Mouse (Mus musculus) myocyte (in vitro differentiated cells): ENCODE measurements around the gene Ncam1. TPM values are rescaled to one million over a fixed set of nuclear protein-coding genes. Genes with fewer than 3 reads are reported as not detected.

Experiments
- H3K27me3 ChIP-seq: one replicate; pipeline ENCODE4 v1.6.1; 2011; ENCODE audit not compliant: control insufficient read depth, insufficient read depth, insufficient read length
- H3K36me3 ChIP-seq: one replicate; pipeline ENCODE4 v1.6.1; 2011; ENCODE audit not compliant: control insufficient read depth, insufficient read depth
- H3K4me2 ChIP-seq: one replicate; pipeline ENCODE4 v1.6.1; 2011; ENCODE audit warnings: low read depth, control low read depth
- H3K4me3 ChIP-seq: one replicate; pipeline ENCODE4 v1.5.1; 2011; ENCODE audit warnings: mild to moderate bottlenecking, control low read depth, moderate library complexity
- H3K79me2 ChIP-seq: one replicate; pipeline ENCODE4 v1.6.1; 2011; ENCODE audit not compliant: control insufficient read depth, insufficient read depth
- H3ac ChIP-seq: one replicate; pipeline ENCODE4 v1.6.1; 2011; ENCODE audit not compliant: control insufficient read depth, insufficient read length
- CEBPB ChIP-seq: IDR thresholded peaks from 2 replicates; pipeline ENCODE4 v1.6.1; 2011; ENCODE audit warnings: mild to moderate bottlenecking, moderate library complexity; ENCODE audit not compliant: poor library complexity, insufficient read depth, severe bottlenecking
- E2F4 ChIP-seq: IDR thresholded peaks from one replicate; pipeline ENCODE4 v1.6.1; 2011; ENCODE audit warnings: mild to moderate bottlenecking, control low read depth, moderate library complexity; ENCODE audit not compliant: insufficient read depth
- MAX ChIP-seq: IDR thresholded peaks from one replicate; pipeline ENCODE4 v1.6.1; 2011; ENCODE audit warnings: low read depth, mild to moderate bottlenecking, control low read depth
- MYOD1 ChIP-seq, 3 experiments: IDR thresholded peaks; one replicate each; pipeline ENCODE4 v1.6.1; 2011; ENCODE audit warnings: control low read depth in 2 of 3, low read depth in 2 of 3, mild to moderate bottlenecking in 2 of 3, moderate library complexity in 1 of 3; ENCODE audit not compliant: insufficient read length in 2 of 3, control insufficient read depth in 1 of 3
- MYOG ChIP-seq, 3 experiments: IDR thresholded peaks; one replicate each; pipeline ENCODE4 v1.6.1; 2011; ENCODE audit warnings: control low read depth in 2 of 3, low read depth in 2 of 3, mild to moderate bottlenecking in 2 of 3; ENCODE audit not compliant: insufficient read length in 2 of 3, control insufficient read depth in 1 of 3, insufficient read depth in 1 of 3
- POLR2A ChIP-seq: IDR thresholded peaks from one replicate; pipeline ENCODE4 v1.6.1; 2011; ENCODE audit warnings: low read depth, mild to moderate bottlenecking, control low read depth, moderate library complexity; ENCODE audit not compliant: insufficient read length
- POLR2AphosphoS2 ChIP-seq: IDR thresholded peaks from one replicate; pipeline ENCODE4 v1.6.1; 2011; ENCODE audit warnings: low read depth, control low read depth; ENCODE audit not compliant: insufficient read length
- REST ChIP-seq: IDR thresholded peaks from one replicate; pipeline ENCODE4 v1.6.1; 2011; ENCODE audit warnings: mild to moderate bottlenecking, control low read depth, moderate library complexity; ENCODE audit not compliant: insufficient read depth, insufficient read length
- SRF ChIP-seq: IDR thresholded peaks from one replicate; pipeline ENCODE4 v1.6.1; 2011; ENCODE audit warnings: low read depth; ENCODE audit not compliant: control insufficient read depth, insufficient read length
- TCF12 ChIP-seq: IDR thresholded peaks from one replicate; pipeline ENCODE4 v1.6.1; 2011; ENCODE audit warnings: mild to moderate bottlenecking, control low read depth; ENCODE audit not compliant: poor library complexity, insufficient read depth, severe bottlenecking
- TCF3 ChIP-seq: IDR thresholded peaks from one replicate; pipeline ENCODE4 v1.6.1; 2011; ENCODE audit warnings: low read depth, control low read depth; ENCODE audit not compliant: insufficient read length
- USF1 ChIP-seq: IDR thresholded peaks from one replicate; pipeline ENCODE4 v1.6.1; 2011; ENCODE audit warnings: low read depth, mild to moderate bottlenecking, control low read depth, moderate library complexity
- polyA plus RNA-seq: library from polyadenylated mRNA; unstranded; fragments of >200 nt; fragmentation: generic; extraction: Trizol; gene quantifications from one replicate; pipeline ENCODE4 v1.2.1, GENCODE M21; 2012; ENCODE audit warnings: missing spikeins

Ncam1 gene
- polyA plus RNA-seq, 1 experiment, result 327 TPM

DNA sequence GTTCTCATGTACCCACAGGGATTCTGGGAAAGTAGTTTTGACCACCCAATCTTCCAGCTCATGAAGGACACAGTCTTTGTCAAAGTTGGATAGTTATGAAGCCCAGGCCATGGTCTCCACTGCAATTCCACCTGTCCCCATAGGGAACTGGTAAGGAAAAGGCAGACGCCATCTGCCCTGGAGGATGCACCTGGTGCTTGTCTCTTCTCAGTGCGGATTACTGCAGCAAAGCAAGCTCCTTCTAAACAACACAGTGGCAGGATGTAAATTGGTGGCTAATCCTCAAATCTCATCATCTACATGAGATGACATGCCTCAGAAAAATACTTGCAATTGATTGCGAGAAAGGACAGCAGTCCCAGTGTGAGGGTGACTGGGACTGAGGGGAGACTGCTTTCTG lies 158.0 kb downstream of the Ncam1 start:
- Histone ChIP-seq H3K27me3 (no peaks in the 10 kb centered on the region), H3ac (no peak overlapping the region), H3K4me3 (no peak overlapping the region), H3K4me2 (no peak overlapping the region), H3K36me3 (peaks cover 29% of the 10 kb centered on the region), H3K79me2 (peaks cover 75% of the 10 kb centered on the region)
- TF ChIP-seq USF1, result no peak
- TF ChIP-seq POLR2AphosphoS2, result peak; percentile 26

DNA sequence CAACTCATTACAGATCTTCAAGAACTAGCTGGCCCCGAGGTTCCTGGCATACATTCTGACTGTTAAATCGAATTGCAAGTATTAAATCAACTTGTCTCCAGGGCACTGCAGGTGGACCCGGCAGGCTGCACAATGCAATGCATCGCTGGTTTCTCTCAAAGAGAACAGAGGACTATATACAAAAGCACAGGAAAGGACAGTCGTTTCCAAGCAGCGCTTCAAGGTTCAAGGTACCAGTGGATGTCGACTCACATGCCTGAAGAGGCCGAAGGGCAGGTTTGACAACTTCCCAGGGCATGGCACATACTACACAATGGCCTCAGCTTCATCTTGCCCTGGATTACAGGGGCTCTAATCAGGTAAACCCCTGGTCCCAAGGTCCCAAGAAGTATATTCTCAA lies 158.6 kb downstream of the Ncam1 start:
- H3K79me2 ChIP-seq, result peaks cover 75% of the 10 kb centered on the region
- no peak overlapping the region for H3K4me3 ChIP-seq
- H3K27me3 ChIP-seq, result no peaks in the 10 kb centered on the region
- no peak overlapping the region for H3K4me2 ChIP-seq
- H3ac ChIP-seq, result no peak overlapping the region
- TF ChIP-seq E2F4, result no peak
- no peak for TF ChIP-seq POLR2AphosphoS2
- no peak for TF ChIP-seq CEBPB
- no peak for TF ChIP-seq MYOD1 (IDR thresholded peaks at IDR 0.05; ENCODE audit: control insufficient read depth in 1 of 3, insufficient read length in 2 of 3, low read depth in 2 of 3)
- TF ChIP-seq TCF12, result no peak
- TF ChIP-seq SRF, result no peak
- no peak for TF ChIP-seq MYOG (IDR thresholded peaks at IDR 0.05; ENCODE audit: control insufficient read depth in 1 of 3, insufficient read depth in 1 of 3, insufficient read length in 2 of 3, low read depth in 2 of 3)
- no peak for TF ChIP-seq MAX
- no peak for TF ChIP-seq REST
- no peak for TF ChIP-seq POLR2A
- TF ChIP-seq TCF3, result no peak
- TF ChIP-seq USF1, result no peak
- peaks cover 29% of the 10 kb centered on the region for H3K36me3 ChIP-seq

DNA sequence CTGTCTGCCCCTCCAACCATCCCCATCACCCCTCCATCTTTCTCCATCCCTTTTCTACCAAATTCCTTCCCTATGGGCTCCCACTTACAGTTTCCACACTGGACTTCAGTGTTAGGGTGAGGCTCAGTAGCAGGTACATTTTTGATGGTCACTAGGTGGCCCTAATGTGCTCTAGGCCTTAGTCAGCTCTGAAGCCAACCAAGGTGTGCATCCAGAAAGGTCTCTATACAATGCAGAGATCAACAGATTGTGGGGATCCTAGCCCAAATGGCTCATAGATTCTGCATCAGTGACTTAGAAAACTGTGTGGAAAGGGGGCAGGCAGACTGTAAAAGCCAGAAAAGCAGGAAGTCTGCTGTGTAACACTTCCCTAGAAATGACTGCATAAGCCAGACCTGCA lies 160.8 kb downstream of the Ncam1 start:
- peaks cover 77% of the 10 kb centered on the region for H3K79me2 ChIP-seq
- no peak overlapping the region for H3K4me3 ChIP-seq
- no peaks in the 10 kb centered on the region for H3K27me3 ChIP-seq
- TF ChIP-seq TCF12 (no peak), POLR2AphosphoS2 (no peak), USF1 (no peak), E2F4 (no peak)
- no peak overlapping the region for H3K4me2 ChIP-seq
- H3K36me3 ChIP-seq, result peaks cover 32% of the 10 kb centered on the region
- H3ac ChIP-seq, result no peak overlapping the region

DNA sequence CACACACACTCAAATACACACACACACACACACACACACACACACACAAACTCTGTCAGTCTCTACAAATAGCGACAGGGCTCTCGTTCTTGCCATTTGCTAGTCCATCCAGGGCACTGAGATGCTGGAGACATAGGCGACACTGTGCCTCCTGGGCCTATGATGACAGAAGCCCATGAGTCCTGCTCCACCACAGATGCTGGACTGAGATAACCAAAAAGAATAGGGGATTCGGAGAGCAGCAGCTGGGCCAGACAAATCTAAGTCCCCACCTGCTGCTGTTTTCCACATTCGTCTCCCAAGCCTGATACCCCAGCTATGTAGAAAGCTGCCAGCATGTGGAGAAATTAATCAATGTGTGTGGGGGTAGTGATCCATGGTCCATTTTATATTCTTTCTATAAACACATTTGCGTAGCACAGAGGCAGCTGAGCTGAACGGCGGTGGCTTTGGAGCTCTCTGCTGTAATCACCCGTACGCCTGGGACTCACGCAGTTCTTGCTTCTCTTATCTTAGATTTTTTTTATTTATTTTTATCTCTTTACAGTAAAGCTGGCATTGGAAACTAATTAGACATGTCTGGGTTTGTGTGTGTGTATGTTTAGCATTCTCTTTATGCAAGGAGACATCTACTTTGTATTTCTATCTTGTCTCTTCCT lies 162.9 kb downstream of the Ncam1 start:
- H3K36me3 ChIP-seq, result peaks cover 16% of the 10 kb centered on the region
- no peak overlapping the region for H3K4me3 ChIP-seq
- H3K79me2 ChIP-seq, result peaks cover 91% of the 10 kb centered on the region
- H3K27me3 ChIP-seq, result no peaks in the 10 kb centered on the region
- no peak overlapping the region for H3K4me2 ChIP-seq
- TF ChIP-seq MYOG (IDR thresholded peaks at IDR 0.05; ENCODE audit: control insufficient read depth in 1 of 3, insufficient read depth in 1 of 3, insufficient read length in 2 of 3, low read depth in 2 of 3), result peak in 1 of 3 experiments; percentile 32
- no peak for TF ChIP-seq USF1
- H3ac ChIP-seq, result no peak overlapping the region

DNA sequence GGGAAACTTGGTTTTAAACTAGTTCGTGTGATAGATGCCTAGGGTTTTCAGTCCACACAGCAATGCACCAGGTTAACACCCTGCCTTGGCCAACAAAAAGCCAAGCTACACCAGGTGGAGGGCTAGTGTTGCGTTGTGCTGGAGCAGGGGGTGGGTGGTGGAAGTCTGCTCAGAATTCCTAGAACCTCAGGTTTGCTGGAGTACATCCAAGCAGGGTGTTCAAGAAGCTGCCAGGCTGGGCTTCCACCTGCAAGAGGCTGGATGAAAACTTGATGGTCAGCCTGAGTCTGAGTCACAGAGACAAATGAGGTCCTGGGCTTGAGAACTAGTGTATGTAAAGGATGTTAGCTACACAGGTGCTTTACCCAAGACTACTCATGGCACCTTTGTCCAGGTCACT lies 166.1 kb downstream of the Ncam1 start:
- H3K27me3 ChIP-seq, result no peaks in the 10 kb centered on the region
- H3K4me2 ChIP-seq, result no peak overlapping the region
- H3K4me3 ChIP-seq, result no peak overlapping the region
- TF ChIP-seq POLR2AphosphoS2 (peak; percentile 29), CEBPB (no peak)
- peaks cover 3% of the 10 kb centered on the region for H3K36me3 ChIP-seq
- no peak overlapping the region for H3ac ChIP-seq
- peaks cover 88% of the 10 kb centered on the region for H3K79me2 ChIP-seq

DNA sequence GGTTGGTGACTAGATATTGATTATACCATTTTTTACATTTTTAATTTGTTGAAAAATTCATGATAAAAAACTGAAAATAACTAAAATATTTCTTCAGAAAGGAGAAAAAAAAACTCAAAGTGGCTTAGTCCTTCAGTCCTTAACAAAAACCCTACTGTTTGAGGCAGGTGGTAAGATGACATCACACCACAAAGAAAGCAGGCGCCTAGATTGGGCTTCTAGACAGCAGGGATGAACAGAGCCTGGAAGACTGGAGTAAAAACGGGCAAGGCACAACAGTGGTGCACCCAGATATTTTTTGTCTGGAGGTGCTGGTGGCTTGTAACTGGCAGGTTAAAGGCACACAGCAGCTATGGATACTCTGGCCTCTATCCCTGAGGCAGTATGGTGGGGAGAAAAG lies 168.4 kb downstream of the Ncam1 start:
- Histone ChIP-seq H3K36me3 (peaks cover 3% of the 10 kb centered on the region), H3K4me3 (no peak overlapping the region), H3K79me2 (peaks cover 91% of the 10 kb centered on the region), H3ac (no peak overlapping the region), H3K27me3 (no peaks in the 10 kb centered on the region), H3K4me2 (no peak overlapping the region)
- TF ChIP-seq MYOD1 (IDR thresholded peaks at IDR 0.05; ENCODE audit: control insufficient read depth in 1 of 3, insufficient read length in 2 of 3, low read depth in 2 of 3), result no peak
- no peak for TF ChIP-seq POLR2AphosphoS2
- TF ChIP-seq TCF12, result no peak
- no peak for TF ChIP-seq POLR2A
- TF ChIP-seq TCF3, result no peak
- no peak for TF ChIP-seq SRF
- TF ChIP-seq MYOG (IDR thresholded peaks at IDR 0.05; ENCODE audit: control insufficient read depth in 1 of 3, insufficient read depth in 1 of 3, insufficient read length in 2 of 3, low read depth in 2 of 3), result no peak
- no peak for TF ChIP-seq CEBPB
- no peak for TF ChIP-seq E2F4
- no peak for TF ChIP-seq MAX
